Mouse (Mus musculus) spleen, adult 12 weeks (tissue): ENCODE data around the gene Pigx.

ENCODE experiments used
- DNase-seq: peaks from one replicate; pipeline ENCODE4 v3.0.0; 2022; ENCODE audit warnings: low spot score

Pigx gene

DNA sequence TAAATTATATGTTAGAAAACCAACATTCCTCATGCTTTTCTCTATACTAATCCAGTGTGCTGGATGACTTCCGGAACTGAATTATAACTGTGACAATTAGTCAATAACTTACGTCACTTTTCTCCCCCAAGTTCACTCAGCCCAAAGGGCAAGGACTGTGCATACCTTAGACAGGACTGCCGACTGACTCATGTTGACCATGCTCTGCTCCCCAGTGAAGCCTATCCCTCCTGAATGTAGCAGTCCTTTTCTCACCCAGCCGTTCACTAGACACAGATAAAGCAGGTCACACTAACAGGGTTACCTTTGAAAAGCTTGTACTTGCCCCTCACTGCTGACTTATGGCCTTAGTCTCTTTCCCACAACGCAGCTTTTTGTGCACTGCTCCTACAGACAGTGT is 40.7 kb downstream of the Pigx start:
- no peak for DNase-seq

DNA sequence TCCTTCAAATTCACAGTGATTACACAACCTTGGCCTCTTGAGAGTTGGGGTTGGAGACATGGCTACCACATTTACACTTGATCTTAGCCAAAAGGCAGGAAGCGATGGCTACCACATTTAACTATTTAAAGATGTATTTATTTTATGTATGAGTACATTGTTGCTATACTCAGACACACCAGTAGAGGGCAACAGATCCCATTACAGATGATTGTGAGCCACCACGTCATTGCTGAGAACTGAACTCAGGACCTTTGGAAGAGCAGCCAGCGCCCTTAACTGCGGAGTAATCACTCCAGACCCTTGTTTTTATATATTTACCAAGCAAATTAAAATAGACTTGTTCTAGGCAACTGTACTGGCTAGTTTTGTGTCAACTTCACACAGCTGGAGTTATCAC is 57.2 kb downstream of the Pigx start:
- no peak for DNase-seq
